Mouse (Mus musculus): Measurements from ENCODE around the gene Dvl1. TPM values are rescaled to one million over a fixed set of nuclear protein-coding genes. Genes with fewer than 3 reads are reported as not detected.

Dvl1 gene
- total RNA-seq, 1 experiment from 2014 or later = 54.8 TPM

DNA sequence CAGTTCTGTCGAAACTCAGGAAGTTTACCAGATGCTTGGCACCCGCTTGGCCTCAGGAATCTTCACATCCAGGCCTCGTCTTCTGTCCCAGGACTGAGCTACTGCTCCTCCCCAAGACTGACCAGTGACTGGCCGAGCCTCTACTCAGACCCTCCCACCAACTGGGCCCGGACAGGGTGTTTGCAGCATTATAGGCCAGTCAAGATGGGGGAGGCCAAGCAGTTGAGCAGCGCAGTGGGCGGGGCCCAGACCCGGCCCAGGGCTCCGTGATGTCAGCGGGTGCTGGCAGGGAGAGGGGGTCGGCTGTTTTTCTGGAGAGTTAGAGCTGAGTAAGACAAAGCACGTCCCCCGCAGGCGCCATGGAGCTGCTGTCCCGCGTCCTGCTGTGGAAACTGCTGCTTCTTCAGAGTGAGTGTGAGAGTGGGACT, 7.7 kb upstream of the Dvl1 start, which contains the start of gene Mxra8:
Mxra8 (plus strand) TSS at position 198 of the 428 bp plus-strand sequence.
- peak; percentile 91 for DNase-seq

DNA sequence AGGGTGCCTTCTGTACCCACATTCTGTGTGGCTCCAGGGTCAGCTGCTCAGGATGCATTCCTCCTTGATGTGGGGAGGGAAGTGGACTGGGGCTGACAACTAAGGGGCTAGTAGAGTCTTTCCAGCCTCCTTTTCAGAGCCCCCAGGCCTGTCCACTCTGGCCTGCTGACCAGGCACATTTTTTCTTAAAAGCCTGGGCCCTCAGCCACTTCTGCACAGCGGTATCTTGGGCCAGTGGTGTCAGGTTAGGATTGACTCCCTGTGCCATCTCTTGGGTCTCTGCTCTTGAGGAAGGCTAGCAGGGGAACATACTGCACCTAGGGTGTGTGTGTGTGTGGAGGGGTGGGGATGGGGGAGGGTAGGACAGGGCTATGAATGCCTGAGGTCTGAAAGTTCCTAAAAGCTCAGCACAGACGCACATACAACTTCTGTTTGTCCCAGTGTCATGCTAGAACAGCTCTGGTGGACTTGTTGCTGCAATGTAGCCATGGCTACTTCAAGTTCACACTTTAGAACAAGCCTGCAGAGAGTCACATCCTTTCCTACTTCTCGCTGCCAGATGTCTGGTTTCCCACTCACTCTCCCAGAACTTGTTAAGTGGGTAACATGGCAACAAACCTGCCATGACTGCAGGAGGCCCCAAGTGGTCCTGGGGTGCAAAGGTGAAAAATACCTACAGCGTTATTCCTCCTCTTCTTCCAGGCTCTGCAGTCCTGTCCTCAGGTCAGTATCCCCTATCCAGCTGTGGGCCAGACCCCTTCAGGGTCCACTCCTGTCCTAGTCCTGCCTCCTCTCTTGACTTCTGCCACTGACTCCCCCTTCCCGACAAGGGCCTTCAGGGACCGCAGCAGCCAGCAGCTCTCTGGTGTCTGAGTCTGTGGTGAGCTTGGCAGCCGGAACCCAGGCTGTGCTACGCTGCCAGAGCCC, 6.9 kb upstream of the Dvl1 start:
- no peak for DNase-seq

DNA sequence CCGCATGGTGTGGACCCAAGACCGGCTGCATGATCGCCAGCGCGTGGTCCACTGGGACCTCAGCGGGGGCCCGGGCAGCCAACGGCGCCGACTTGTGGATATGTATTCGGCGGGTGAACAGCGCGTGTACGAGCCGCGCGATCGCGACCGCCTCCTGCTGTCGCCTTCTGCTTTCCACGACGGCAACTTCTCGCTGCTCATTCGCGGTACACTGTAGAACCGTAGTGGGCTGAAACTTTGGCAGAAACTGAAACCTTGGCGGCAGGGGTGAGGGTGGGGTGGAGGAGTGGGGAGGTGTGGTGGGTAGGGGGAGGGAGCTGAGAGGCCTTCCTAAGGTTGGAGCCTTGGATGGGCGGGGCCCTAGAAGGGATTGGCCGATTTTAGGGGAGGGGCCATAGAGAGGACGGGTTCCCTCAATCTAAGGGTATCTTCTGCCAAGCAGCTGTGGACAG, 6.2 kb upstream of the Dvl1 start:
- DNase-seq = peak; percentile 86

DNA sequence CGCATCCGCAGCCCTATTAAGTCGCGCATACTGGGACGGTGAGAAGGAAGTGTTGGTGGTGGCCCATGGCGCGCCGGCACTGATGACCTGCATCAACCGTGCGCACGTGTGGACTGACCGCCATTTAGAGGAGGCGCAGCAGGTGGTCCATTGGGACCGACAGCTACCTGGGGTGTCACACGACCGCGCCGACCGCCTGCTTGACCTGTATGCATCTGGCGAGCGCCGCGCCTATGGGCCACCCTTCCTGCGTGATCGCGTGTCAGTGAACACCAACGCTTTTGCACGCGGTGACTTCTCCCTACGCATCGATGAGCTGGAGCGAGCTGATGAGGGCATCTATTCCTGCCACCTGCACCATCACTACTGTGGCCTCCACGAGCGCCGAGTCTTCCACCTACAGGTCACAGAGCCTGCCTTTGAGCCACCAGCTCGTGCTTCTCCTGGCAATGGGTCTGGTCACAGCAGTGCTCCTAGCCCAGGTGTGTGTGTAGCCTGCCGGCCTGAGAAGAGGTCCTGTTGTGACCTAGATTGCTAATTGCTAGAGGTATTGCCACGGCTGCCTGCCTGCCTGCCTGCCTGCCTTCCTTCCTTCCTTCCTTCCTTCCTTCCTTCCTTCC, 5.4 kb upstream of the Dvl1 start:
- DNase-seq = no peak

DNA sequence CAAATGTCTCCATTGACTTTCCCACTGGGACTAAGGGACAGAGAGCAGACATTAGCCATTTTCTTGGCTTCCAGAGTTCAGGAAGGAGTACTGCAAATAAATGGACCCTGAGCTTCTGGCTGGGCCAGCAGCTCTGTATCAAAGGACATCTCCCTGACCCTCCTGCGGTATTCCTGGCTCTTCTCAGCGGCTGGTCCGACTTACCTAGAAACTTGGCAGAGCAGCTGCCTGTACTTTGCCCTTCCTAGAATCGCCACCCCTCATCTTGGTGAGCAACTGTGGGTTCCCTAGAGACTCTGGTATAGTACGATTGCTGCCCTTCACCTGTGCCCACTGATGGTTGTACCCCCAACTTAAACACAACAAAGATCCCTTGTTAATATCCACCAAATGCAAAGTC, 4.0 kb upstream of the Dvl1 start:
- no peak for DNase-seq

DNA sequence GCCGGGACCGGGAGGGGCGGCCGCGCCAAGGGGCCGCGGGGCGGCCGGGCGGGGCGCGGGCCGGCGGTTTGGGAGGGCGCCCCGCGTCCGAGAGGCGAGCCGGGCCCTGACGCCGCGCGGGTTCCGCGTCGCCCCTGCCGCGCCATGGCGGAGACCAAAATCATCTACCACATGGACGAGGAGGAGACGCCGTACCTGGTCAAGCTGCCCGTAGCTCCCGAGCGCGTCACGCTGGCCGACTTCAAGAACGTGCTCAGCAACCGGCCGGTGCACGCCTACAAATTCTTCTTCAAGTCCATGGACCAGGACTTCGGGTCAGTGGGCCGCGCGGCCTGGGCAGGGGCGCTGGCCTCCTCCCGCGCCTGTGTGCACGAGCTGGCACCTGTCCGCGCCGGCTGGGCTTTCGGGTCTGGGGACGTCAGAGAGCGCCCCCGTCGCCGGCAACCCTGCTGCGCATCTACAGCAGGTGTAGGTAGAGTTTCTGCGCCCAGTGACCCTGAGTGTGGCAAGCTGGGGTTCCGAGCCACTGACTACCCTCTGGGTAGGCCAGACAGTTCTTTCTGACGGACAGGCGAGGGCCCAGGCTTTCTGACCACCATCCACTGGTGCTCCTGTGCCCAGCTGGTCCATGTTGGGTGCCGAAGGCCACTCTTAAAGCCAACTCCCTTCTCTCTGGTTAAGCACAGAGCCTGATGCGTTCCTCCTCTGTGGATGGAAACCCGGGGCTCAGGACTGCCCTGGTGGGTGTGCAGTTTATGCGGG, 570 bp downstream of the Dvl1 start:
- peak; percentile 49 for DNase-seq

DNA sequence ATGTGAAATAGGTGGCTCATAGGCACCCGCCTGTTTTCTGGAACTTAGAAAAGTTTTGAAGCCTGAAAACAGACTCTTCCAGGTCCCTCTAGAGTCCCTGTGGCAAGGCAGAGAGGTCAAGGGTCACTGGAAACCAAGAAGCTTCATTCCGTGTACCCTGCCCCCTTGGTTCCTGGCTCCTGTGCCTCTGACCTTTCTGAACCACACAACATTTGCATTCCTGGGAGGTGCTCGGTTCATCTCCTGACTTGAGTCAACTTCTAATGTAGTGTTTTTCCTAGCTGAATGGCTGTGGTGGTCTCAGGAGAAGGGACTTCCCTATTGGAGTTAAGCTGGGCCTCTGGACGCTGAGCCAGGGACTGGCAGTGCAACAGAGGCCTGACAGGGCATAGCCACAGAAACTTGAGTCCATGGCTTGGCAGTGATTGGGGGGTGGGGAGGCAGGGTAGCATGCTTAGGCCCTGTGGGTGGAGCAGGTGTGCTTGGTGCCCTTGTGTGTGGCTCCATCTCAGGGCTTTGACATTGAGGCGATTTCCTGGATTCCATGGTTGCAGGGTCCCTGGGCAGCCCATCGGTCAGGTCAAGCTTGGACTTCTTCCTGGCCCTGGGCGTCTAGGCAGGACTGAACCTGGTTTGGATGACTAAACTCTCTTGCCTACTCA, 1.4 kb downstream of the Dvl1 start:
- peak; percentile 20 for DNase-seq

DNA sequence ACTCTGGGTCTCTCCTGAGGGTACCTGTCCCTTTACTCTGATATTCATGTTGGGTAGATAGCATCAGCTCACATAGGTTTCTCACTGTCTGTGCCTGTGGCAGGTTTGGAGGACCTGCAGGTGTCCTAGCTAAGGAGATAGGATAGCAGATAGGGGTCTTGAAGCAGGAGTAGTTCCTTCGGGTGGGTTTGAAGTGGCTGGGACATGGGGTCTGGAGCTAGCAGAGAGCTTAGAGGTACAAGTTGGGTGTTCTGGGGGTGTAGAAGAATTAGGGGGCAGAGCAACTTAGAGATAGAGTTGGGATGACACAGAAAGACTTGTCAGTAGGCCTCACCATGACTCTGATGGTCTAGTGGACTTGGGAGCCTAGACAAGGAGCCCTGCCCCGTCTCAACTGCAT, 2.2 kb downstream of the Dvl1 start:
- DNase-seq = no peak

DNA sequence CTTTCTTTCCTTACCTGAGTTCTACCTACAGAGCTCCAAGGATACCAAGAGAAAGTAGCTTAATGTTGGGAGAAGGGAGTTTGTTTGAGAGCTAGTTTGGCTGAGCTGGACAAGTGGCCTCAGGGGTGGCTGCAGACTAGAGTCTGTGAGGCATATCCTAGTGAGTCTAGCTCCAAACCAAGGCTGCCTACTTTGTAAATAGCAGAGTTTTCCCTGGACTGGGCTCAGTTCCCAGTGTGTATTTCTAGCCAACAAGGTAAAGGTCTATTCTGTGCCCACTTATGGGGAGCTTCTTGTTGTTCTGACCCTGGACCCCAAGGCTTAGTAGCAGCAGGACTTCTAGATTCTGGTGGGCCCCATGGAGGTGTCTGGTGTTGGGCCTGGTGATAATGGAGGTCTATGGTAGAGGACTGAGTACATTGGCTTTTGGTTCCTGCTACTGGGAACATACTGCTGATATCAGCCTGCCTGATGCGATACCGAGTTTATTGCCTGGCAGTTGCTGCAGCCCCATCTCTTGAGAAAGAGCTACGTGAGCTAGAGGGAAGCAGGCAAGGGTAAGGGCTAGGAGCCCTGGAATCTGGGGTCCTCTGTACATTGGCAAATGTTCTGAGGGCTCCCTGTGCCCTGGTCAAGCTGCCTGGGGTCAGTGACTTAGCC, 2.7 kb downstream of the Dvl1 start:
- DNase-seq = no peak

DNA sequence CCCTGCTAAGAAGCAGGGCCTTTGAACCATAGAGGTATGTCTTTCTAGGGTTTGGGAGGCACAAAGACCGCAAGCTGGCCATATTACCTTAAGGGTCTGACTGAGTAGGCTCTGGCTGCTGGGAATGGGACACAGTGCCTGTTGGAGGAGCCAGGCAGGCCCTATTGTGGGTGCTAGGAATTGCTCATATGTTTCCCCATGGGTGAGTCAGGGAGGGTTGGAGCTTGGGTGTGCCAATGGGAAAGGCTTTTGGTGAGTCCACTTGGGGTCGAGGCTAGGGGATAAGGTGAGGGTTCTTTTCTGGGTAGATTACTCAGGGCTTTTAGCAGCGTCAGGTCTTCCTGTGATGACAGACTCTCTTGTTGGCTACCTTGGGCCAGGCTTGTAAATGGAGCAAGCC, 4.2 kb downstream of the Dvl1 start:
- DNase-seq = peak; percentile 50

DNA sequence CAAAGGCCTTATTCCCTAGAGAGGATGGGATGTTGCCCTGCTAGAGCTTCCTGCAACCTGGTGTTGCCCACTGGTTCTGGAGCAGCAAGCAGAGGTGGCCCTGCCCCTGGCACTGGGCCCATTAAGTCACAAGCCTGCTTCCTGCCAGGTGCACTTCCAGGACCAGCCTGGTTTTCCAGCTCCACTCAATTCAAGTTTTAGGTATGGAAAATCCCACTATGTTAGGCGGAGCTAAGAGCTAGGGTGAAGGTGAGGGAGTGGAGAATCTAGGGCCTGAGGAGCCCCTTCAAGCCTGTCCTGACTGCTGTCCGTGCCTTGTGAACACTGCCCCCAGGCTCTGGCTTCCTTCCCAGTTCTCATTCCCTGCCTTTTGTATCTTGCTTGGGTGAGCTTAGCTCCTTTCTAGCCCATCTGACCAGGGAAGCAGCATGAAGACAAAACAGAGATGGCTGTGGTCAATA, 4.8 kb downstream of the Dvl1 start:
- DNase-seq = no peak

DNA sequence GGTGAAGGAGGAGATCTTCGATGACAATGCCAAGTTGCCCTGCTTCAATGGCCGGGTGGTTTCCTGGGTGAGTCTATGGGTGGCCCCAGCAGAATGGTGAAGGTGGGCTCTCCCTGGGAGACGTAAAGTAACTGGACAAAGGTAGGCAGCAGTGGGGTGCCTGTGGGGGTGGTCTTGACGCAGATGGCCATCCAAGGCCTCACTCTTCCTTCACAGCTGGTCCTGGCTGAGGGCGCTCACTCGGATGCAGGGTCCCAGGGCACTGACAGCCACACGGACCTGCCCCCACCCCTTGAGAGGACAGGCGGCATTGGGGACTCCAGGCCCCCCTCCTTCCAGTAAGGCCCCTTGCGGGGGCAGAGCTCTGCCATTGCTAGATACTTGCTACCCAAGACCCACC, 6.2 kb downstream of the Dvl1 start:
- DNase-seq = no peak

DNA sequence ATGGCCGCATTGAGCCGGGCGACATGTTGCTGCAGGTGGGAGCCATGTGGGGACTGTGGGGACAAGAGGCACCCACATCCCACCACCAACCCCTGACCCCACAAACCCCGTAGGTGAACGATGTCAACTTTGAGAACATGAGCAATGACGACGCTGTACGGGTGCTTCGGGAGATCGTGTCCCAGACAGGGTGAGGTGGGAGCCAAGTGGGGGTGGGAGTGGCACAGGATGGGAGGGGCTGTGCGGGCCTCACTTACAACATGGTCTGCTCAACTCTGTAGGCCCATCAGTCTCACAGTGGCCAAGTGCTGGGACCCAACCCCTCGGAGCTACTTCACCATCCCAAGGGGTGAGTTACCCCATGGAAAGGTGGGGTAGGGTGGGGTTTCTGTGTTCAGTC, 7.8 kb downstream of the Dvl1 start:
- DNase-seq = no peak

DNA sequence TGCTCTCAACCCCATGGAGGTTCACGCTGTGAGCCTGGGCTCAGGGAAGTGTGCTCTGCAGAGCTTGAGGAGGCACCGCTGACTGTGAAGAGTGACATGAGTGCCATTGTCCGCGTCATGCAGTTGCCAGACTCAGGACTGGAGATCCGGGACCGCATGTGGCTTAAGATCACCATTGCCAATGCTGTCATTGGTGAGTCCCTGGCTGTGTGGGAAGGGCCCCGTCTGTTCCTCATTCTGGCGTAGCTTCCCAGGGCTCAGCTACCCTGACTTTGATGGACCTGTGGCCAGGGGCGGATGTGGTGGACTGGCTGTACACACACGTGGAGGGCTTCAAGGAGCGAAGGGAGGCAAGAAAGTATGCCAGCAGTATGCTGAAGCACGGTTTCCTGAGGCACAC, 8.9 kb downstream of the Dvl1 start:
- no peak for DNase-seq

DNA sequence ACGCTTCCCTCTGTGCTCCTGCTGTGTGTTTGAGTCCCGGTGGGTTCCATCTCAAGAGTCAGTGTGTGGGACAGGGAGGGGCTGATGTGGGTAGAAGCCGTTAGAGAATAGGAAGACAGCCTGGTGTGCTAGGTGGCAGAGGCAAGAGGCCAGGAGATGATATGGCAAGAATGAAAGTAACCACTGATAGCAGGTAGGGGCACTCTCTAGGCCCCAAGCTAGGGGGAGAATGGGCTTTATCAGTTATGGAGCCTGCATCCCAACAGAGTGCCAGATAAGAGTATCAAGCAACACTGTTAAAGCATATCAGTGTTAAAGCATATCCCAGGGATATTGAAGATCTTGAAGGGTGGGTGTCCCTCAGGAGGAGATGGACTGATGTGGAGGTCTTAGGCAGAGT, 9.7 kb downstream of the Dvl1 start:
- no peak for DNase-seq

DNA sequence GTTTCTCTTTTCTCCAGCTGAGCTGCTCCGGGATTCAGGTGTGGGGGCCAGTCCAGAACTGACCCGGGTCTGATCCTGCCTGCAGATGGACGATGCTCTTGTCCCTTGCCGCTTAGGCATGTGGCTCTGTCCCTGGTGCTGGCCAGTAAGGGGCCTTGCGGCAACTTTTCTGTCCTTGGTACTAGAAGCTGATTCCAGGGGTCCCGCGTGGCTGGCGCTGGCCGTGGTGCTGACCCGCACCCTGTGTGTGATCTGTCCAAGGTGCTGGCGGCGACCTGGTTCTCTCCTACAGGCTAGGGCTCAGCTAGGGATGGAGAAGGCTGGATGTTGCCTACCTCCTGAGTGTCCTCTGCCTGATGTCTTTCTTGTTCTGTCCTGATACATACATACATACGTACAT, 12.1 kb downstream of the Dvl1 start:
- peak; percentile 82 for DNase-seq

DNA sequence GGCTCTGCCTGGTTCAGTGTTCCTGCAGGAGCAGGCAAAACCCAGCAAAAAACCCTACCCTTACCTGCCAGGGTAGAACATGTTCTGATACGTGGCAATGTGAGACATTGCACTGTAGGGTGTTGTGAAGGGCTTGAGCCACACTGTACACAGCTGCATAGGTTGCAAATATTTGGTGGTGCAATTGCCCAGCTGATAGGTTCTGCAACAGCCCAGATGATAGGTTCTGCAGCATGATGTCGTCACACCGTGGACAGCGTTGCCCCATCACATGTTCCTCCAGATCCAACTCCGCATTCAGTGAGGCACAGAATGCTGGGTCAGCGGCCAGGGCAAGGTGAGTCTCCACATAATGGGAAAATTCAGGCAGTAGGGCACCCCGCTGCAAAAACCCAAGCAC, 14.6 kb downstream of the Dvl1 start:
- no peak for DNase-seq

DNA sequence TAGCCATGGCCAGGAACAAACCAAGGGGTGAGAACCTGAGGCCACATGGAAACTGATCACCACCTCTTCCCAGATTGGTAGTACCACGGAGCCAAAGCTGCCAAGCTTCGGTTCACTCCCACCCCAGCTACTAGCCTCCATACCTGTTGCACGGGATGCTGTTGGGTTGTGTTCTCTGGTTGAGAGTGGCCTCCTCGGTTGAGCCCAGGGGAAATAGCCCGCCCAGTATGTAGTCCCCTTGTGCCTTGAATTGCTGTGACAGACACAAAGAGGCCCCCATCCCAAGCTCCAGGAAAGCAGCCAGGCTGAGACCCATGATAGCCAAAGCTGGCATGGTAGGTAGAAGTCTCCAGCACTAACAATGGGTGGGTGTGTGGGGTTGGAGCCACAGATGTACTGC, 15.8 kb downstream of the Dvl1 start, which contains the start of gene Tas1r3:
Tas1r3 (minus strand) TSS at position 362 of the 400 bp plus-strand sequence.
- no peak for DNase-seq

DNA sequence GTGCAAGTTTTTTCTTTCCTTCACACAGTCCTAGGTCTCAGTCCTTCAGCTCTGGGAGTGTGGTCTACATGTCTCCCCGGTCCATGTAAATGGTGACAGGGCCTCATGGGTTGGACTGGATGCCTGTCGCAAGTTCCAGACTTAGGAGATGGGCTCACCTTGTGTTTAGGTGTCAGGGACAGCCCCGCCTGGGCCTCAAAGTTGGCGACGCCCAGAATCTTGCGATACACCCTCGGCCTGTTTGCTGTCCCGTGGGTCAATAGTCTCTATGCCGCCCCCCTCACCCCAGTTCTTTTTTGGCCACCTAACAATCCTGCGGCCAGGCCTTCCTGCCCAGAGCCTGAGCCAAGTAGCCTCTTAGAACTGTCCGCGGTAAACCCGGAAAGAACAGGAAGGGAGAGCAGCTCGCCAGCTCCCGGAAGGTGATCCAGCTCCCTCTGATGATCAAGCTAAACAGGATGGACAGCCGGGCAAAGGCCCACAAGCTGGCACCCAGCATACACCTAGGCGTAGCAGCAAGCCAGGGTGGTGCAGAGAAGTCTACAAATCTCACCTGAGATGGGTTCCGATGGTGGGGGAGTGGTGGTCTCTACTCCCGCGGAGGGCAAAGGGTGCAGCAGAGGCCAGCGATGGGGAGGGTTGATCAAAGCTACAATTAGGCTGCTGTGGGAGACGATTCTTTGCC, 21.6 kb downstream of the Dvl1 start:
- DNase-seq = peak; percentile 43

DNA sequence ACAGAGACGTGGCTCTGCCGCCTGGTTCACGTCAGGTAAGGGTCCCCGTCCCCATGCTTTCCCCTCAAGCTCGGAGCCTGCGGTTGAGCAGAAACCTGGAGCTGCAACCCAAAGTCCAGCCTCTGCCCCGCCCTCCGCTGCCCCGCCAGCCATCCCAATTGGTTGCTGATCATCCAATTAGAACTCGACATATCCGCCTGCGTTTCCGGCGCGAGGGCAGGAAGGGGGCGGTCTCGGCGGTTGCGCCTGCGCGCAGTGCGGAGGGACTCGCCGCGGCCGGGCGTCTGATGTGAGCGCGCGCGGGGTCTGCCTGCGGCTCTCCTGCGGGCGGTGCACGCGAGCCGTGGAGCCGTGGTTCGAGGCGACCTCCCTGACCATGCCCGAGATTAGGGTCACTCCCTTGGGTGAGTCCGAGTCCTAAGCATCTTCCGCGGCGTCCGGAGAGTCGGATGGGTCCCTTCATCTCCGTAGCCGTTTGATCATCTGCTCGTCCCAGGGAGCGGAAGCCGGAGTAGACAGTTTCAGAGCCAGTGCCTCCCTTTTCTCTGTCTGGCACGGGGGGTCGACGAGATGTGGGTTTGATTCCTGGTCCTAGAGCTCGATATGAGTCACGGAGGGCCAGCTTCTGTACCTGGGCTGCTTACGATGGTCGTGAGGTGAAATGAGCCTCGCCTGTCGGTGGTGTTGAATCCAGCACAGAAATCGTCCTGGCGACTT, 22.3 kb downstream of the Dvl1 start, which contains the start of the genes Cptp and Ints11:
Cptp (minus strand) TSS at position 124 of the 717 bp plus-strand sequence.
Ints11 (plus strand) TSS at position 230 of the 717 bp plus-strand sequence.
- peak; percentile 99 for DNase-seq

Measured in adrenal gland, postnatal 14 days (tissue).